Mouse (Mus musculus): ENCODE data around the gene Pdcd1. TPM values are rescaled to one million over a fixed set of nuclear protein-coding genes. Genes with fewer than 3 reads are reported as not detected.
"Not testable (repeated sequence)": the region's sequence is repeated elsewhere in the genome, so short reads cannot be mapped to it uniquely, and the experiment has no call there.

Gene Pdcd1
- polyA plus RNA-seq, 1 experiment from 2014 or later: not detected

DNA sequence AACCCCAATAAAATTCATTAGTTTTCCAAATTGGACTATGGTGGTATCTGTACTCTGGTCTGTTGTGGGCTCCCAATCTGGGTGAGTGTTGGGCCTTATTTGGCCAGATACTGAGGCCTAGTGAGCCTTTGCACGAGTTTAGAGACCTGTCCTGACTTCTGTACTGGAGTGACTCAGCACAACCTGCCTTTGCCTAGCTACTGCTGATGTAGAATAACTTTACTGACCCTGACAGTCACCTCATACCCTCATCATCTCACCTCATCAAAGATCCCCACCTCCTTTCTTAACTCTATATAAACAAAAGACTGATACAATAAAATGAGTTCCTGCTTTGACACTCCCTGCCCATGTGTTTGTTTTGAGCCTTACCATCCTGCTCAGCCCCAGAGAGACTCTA, 24.3 kb upstream of the Pdcd1 start:
- no peak for ATAC-seq
- WGBS: 17% methylated on average over 1 of the region's 1 CpGs
- no peaks in the 10 kb centered on the region for H3K36me3 ChIP-seq (ENCODE audit: control insufficient read depth, insufficient read depth)

DNA sequence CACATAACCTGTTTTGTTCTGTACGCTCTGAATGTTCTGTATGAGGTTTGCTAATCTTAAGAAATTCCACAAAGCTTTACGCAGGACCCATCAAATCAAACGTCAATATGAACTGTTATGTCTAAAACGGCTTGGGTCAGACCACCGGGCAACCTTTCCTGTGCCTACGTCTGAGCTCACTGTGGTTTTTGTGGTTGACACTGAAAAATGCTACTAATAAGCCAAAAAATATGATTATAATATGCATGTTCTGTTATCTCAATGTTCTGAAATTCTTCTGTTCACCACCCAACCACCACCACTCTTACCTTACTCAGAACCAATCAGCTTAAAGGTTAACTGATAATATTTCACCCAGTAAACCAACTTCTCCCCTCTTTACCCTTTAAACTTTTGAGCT, 22.4 kb upstream of the Pdcd1 start:
- Histone ChIP-seq H3K27me3 (replicated peaks; ENCODE audit: control insufficient read depth, insufficient read depth, low read length) (no peaks in the 10 kb centered on the region), H3K4me3 (replicated peaks; ENCODE audit: low read length) (no peak overlapping the region), H3K9ac (replicated peaks; ENCODE audit: low read depth, low read length) (no peak overlapping the region), H3K4me1 (replicated peaks; ENCODE audit: control insufficient read depth, insufficient read depth, low read length) (no peaks in the 10 kb centered on the region), H3K4me2 (ENCODE audit: low read length) (no peak overlapping the region), H3K27ac (ENCODE audit: low read length) (no peak overlapping the region), H3K9me3 (ENCODE audit: control insufficient read depth, low read length) (no peaks in the 10 kb centered on the region), H3K36me3 (ENCODE audit: control insufficient read depth, insufficient read depth) (no peaks in the 10 kb centered on the region)
- 92% methylated on average over 6 of the region's 6 CpGs for WGBS
- ATAC-seq: no peak

More for the DNA sequence above, 24.3 kb upstream of the Pdcd1 start:
- Histone ChIP-seq H3K4me2 (ENCODE audit: low read length) (no peak overlapping the region), H3K9ac (replicated peaks; ENCODE audit: low read depth, low read length) (no peak overlapping the region), H3K27me3 (replicated peaks; ENCODE audit: control insufficient read depth, insufficient read depth, low read length) (no peaks in the 10 kb centered on the region), H3K9me3 (ENCODE audit: control insufficient read depth, low read length) (no peaks in the 10 kb centered on the region), H3K4me1 (replicated peaks; ENCODE audit: control insufficient read depth, insufficient read depth, low read length) (no peaks in the 10 kb centered on the region), H3K27ac (ENCODE audit: low read length) (no peak overlapping the region), H3K4me3 (replicated peaks; ENCODE audit: low read length) (no peak overlapping the region)

DNA sequence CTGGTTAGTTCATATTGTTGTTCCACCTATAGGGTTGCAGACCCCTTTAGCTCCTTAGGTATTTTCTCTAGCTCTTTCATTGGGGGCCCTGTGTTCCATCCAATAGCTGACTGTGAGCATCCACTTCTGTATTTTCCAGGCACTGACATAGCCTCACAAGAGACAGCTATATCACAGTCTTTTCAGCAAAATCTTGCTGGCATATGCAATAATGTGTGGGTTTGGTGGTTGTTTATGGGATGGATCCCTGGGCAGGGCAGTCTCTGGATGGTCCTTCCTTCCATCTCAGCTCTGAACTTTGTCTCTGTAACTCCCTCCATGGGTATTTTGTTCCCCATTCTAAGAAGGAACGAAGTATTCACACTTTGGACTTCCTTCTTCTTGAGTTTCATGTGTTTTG, 5.9 kb upstream of the Pdcd1 start:
- H3K4me3 ChIP-seq (replicated peaks; ENCODE audit: low read length); H3K9me3 ChIP-seq (ENCODE audit: control insufficient read depth, low read length); H3K9ac ChIP-seq (replicated peaks; ENCODE audit: low read depth, low read length); H3K27ac ChIP-seq (ENCODE audit: low read length); H3K36me3 ChIP-seq (ENCODE audit: control insufficient read depth, insufficient read depth); H3K4me1 ChIP-seq (replicated peaks; ENCODE audit: control insufficient read depth, insufficient read depth, low read length); H3K4me2 ChIP-seq (ENCODE audit: low read length); ATAC-seq; H3K27me3 ChIP-seq (replicated peaks; ENCODE audit: control insufficient read depth, insufficient read depth, low read length): not testable (repeated sequence)
- 91% methylated on average over 1 of the region's 1 CpGs for WGBS

DNA sequence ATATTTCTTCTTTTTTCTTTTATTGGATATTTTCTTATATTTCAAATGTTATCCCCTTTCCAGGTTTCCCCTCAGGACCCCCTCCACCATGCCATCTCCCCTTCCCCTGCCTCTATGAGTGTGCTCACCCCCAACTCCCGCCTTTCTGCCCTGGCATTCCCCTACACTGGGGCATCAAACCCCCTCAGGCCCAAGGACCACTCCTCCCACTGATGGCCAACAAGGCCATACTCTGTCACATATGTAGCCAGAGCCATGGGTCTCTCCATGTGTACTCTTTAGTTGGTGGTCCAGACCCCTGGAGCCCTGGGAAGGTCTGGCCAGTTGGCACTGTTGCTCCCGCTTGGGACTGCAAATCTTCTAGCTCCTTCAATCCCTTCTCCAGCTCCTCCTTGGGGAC, 5.0 kb upstream of the Pdcd1 start:
- no peaks in the 10 kb centered on the region for H3K36me3 ChIP-seq (ENCODE audit: control insufficient read depth, insufficient read depth)
- no peaks in the 10 kb centered on the region for H3K9me3 ChIP-seq (ENCODE audit: control insufficient read depth, low read length)
- no peak overlapping the region for H3K27ac ChIP-seq (ENCODE audit: low read length)
- no peak overlapping the region for H3K4me2 ChIP-seq (ENCODE audit: low read length)
- no peak for ATAC-seq
- 97% methylated on average over 2 of the region's 2 CpGs for WGBS
- no peaks in the 10 kb centered on the region for H3K4me1 ChIP-seq (replicated peaks; ENCODE audit: control insufficient read depth, insufficient read depth, low read length)
- no peak overlapping the region for H3K4me3 ChIP-seq (replicated peaks; ENCODE audit: low read length)
- no peak overlapping the region for H3K9ac ChIP-seq (replicated peaks; ENCODE audit: low read depth, low read length)
- H3K27me3 ChIP-seq (replicated peaks; ENCODE audit: control insufficient read depth, insufficient read depth, low read length): no peaks in the 10 kb centered on the region

DNA sequence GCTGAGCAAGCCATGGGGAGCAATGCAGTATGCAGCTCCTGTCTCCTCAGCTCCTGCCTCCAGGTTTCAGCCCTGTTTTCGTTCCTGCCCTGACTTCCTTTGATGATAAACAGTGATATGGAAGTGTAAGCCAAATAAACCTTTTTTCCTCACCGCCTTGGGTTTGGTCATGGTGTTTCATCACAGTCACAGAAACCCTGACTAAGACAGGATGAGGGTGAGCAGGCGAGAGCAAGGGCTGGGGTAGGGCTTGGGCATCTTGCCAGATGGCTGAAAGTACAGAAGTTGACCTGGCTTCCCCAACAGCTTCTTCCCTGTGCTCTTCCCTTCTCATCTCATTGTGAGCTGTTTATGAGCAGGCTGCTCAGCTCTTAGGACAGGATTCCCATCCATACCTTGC, 3.6 kb upstream of the Pdcd1 start:
- no peak for ATAC-seq
- no peak overlapping the region for H3K9ac ChIP-seq (replicated peaks; ENCODE audit: low read depth, low read length)
- no peaks in the 10 kb centered on the region for H3K36me3 ChIP-seq (ENCODE audit: control insufficient read depth, insufficient read depth)
- H3K27me3 ChIP-seq (replicated peaks; ENCODE audit: control insufficient read depth, insufficient read depth, low read length): no peaks in the 10 kb centered on the region
- no peaks in the 10 kb centered on the region for H3K9me3 ChIP-seq (ENCODE audit: control insufficient read depth, low read length)
- WGBS: 84% methylated on average over 3 of the region's 3 CpGs
- H3K27ac ChIP-seq (ENCODE audit: low read length): no peak overlapping the region
- H3K4me2 ChIP-seq (ENCODE audit: low read length): no peak overlapping the region
- no peaks in the 10 kb centered on the region for H3K4me1 ChIP-seq (replicated peaks; ENCODE audit: control insufficient read depth, insufficient read depth, low read length)
- H3K4me3 ChIP-seq (replicated peaks; ENCODE audit: low read length): no peak overlapping the region

DNA sequence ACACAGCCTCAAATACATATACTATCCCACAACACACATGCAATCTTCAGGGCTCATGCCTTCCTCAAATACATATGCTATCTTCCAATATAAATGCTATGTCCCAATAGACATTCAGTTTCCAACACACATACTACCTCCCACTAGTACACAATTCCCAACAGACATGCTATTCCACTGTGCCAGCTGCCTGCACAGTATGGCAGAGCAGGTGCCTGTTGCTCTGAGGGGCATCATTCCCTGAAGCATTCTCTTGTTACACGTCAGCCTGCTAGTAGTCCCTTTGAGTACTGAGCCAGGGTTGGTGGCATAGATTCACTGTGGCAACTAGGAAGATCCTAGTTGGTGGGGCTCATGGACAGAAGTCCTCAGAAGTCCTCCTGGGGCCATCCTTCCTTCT, 2.1 kb upstream of the Pdcd1 start:
- no peaks in the 10 kb centered on the region for H3K27me3 ChIP-seq (replicated peaks; ENCODE audit: control insufficient read depth, insufficient read depth, low read length)
- H3K4me1 ChIP-seq (replicated peaks; ENCODE audit: control insufficient read depth, insufficient read depth, low read length): no peaks in the 10 kb centered on the region
- 62% methylated on average over 1 of the region's 1 CpGs for WGBS
- no peak overlapping the region for H3K27ac ChIP-seq (ENCODE audit: low read length)
- no peak overlapping the region for H3K9ac ChIP-seq (replicated peaks; ENCODE audit: low read depth, low read length)
- no peak overlapping the region for H3K4me3 ChIP-seq (replicated peaks; ENCODE audit: low read length)
- H3K36me3 ChIP-seq (ENCODE audit: control insufficient read depth, insufficient read depth): no peaks in the 10 kb centered on the region
- no peak for ATAC-seq
- H3K4me2 ChIP-seq (ENCODE audit: low read length): no peak overlapping the region
- no peaks in the 10 kb centered on the region for H3K9me3 ChIP-seq (ENCODE audit: control insufficient read depth, low read length)

DNA sequence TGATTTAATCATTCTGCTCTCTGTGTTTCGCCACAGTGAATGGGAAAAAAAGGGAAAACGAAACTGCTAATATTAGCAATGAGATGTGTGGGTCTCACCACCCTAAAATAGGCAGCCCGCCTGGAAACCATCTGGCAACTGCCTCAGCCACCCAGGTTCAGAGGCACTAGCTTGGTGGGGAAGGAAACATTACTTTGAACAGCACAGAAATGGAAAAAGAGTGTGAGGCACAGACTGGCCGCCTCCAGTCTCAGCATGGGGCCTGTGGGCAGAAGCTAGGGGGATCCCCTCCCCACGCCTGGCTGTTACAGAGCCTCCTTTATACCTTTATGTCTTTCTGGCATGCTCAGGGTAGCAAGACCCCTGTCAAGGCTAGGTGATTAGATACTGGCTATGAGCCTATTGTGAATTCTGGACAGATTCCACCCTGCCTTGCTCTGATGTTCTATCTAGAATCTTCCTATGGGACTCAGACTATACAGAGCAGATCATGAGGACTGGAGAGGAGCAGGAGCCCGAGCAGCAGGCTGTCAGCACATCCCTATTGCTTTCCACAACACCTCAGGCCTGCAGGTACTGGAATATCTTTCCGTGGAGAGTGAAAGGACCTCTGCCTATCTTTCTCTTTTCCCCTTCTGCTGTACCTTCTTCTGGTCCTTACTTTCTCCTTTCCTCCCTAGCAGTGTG, 1.3 kb upstream of the Pdcd1 start:
- Histone ChIP-seq H3K4me2 (ENCODE audit: low read length) (no peak overlapping the region), H3K27ac (ENCODE audit: low read length) (no peak overlapping the region), H3K4me3 (replicated peaks; ENCODE audit: low read length) (no peak overlapping the region), H3K4me1 (replicated peaks; ENCODE audit: control insufficient read depth, insufficient read depth, low read length) (no peaks in the 10 kb centered on the region), H3K9me3 (ENCODE audit: control insufficient read depth, low read length) (no peaks in the 10 kb centered on the region), H3K27me3 (replicated peaks; ENCODE audit: control insufficient read depth, insufficient read depth, low read length) (no peaks in the 10 kb centered on the region), H3K36me3 (ENCODE audit: control insufficient read depth, insufficient read depth) (no peaks in the 10 kb centered on the region), H3K9ac (replicated peaks; ENCODE audit: low read depth, low read length) (no peak overlapping the region)
- 60% methylated on average over 7 of the region's 7 CpGs for WGBS
- peak; percentile 36; the same call in 1 of the 2 replicates for ATAC-seq

DNA sequence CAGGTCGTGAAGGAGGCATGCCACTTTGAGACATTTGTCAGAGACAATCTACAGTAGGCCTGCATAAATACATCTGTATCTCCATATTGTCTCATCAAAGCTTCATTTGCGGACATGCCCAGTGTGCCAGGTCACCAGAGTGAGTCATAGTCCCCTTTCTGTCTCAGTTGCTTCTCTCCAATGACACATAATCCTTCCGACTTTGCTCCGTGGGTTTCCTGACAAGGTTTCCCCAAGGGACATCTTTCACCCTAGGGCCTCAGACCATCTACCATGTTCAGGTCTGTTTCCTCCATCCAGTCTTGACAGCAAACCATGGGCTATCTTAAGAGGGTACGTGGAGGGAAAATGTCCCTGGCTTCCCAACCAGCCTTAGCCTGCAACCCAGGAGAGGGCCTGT, 1.2 kb downstream of the Pdcd1 start:
- Histone ChIP-seq H3K4me1 (replicated peaks; ENCODE audit: control insufficient read depth, insufficient read depth, low read length) (no peaks in the 10 kb centered on the region), H3K27me3 (replicated peaks; ENCODE audit: control insufficient read depth, insufficient read depth, low read length) (no peaks in the 10 kb centered on the region), H3K27ac (ENCODE audit: low read length) (no peak overlapping the region), H3K9ac (replicated peaks; ENCODE audit: low read depth, low read length) (no peak overlapping the region), H3K9me3 (ENCODE audit: control insufficient read depth, low read length) (no peaks in the 10 kb centered on the region), H3K4me2 (ENCODE audit: low read length) (no peak overlapping the region), H3K36me3 (ENCODE audit: control insufficient read depth, insufficient read depth) (no peaks in the 10 kb centered on the region), H3K4me3 (replicated peaks; ENCODE audit: low read length) (no peak overlapping the region)
- WGBS: 89% methylated on average over 5 of the region's 5 CpGs
- no peak for ATAC-seq

DNA sequence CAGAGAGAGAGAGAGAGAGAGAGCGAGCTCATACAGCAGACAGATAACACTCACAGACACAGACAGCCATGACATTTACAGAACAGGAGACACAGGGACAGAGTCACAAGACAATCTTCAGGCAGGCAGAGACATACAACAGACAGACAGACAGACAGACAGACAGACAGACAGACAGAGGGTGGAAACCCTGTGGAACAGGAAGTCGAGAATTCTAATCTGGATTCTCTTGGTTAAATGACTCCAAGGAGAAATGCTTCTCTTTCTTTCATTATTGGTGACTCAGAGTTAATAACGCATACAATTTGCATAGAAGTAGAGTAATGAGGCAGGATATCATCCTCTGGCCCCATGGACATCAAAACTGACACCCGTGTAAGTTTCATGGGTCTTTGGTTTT, 5.8 kb downstream of the Pdcd1 start:
- Histone ChIP-seq H3K4me3 (replicated peaks; ENCODE audit: low read length) (no peak overlapping the region), H3K4me1 (replicated peaks; ENCODE audit: control insufficient read depth, insufficient read depth, low read length) (no peaks in the 10 kb centered on the region), H3K27me3 (replicated peaks; ENCODE audit: control insufficient read depth, insufficient read depth, low read length) (no peaks in the 10 kb centered on the region), H3K36me3 (ENCODE audit: control insufficient read depth, insufficient read depth) (no peaks in the 10 kb centered on the region), H3K27ac (ENCODE audit: low read length) (no peak overlapping the region), H3K4me2 (ENCODE audit: low read length) (no peak overlapping the region), H3K9ac (replicated peaks; ENCODE audit: low read depth, low read length) (no peak overlapping the region), H3K9me3 (ENCODE audit: control insufficient read depth, low read length) (no peaks in the 10 kb centered on the region)
- 80% methylated on average over 4 of the region's 4 CpGs for WGBS
- ATAC-seq: no peak

DNA sequence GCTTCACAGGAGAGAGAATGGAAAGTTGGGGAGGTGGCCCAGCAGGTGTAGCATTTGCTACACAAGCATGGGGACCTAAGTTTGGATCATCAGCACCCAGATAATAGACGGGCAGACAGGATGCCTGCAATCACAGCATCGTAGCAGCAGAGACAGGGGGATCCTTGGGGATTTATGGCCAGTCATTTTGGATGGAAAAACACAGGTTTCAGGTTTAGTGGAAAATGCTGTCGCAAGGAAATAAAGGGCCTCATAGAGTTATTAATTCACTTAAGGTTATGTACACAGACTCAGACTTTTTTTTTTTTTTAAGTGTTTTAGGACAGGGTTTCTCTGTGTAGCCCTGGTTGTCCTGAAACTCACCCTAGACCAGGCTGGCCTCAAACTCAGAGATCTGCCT, 6.8 kb downstream of the Pdcd1 start:
- Histone ChIP-seq H3K4me3 (replicated peaks; ENCODE audit: low read length) (no peak overlapping the region), H3K4me2 (ENCODE audit: low read length) (no peak overlapping the region), H3K27me3 (replicated peaks; ENCODE audit: control insufficient read depth, insufficient read depth, low read length) (no peaks in the 10 kb centered on the region), H3K4me1 (replicated peaks; ENCODE audit: control insufficient read depth, insufficient read depth, low read length) (no peaks in the 10 kb centered on the region), H3K9me3 (ENCODE audit: control insufficient read depth, low read length) (no peaks in the 10 kb centered on the region), H3K9ac (replicated peaks; ENCODE audit: low read depth, low read length) (no peak overlapping the region), H3K27ac (ENCODE audit: low read length) (no peak overlapping the region), H3K36me3 (ENCODE audit: control insufficient read depth, insufficient read depth) (no peaks in the 10 kb centered on the region)
- ATAC-seq: no peak
- WGBS: 86% methylated on average over 3 of the region's 3 CpGs
